Mouse (Mus musculus) heart, adult 2 months (tissue): ENCODE results near the gene Acpp. TPM values are rescaled to one million over a fixed set of nuclear protein-coding genes. Genes with fewer than 3 reads are reported as not detected.

Source experiments
- DNase-seq, 2 experiments: peaks; one replicate each; pipeline ENCODE4 v3.0.0; 2021
- H3K27ac ChIP-seq: fragments of 200-600 bp; 2 replicates; pipeline ENCODE4 v1.8.1; 2022
- H3K27me3 ChIP-seq: fragments of 200-500 bp; 2 replicates; pipeline ENCODE4 v1.6.1; 2012; ENCODE audit warnings: mild to moderate bottlenecking, low read length, inconsistent platforms, mixed read lengths; ENCODE audit not compliant: control insufficient read depth, insufficient read depth
- H3K36me3 ChIP-seq: fragments of 200-500 bp; 2 replicates; pipeline ENCODE4 v1.6.1; 2012; ENCODE audit warnings: low read length, inconsistent platforms; ENCODE audit not compliant: control insufficient read depth, insufficient read depth
- H3K4me1 ChIP-seq: fragments of 200-500 bp; 2 replicates; pipeline ENCODE4 v1.6.1; 2011; ENCODE audit warnings: low read length; ENCODE audit not compliant: control insufficient read depth, insufficient read depth
- H3K4me3 ChIP-seq: fragments of 200-600 bp; 2 replicates; pipeline ENCODE4 v1.8.1; 2022
- H3K79me2 ChIP-seq: fragments of 200-500 bp; replicated peaks from 2 replicates; pipeline ENCODE4 v1.6.1; 2012; ENCODE audit warnings: mild to moderate bottlenecking, inconsistent platforms, low read length, moderate library complexity, mixed read lengths; ENCODE audit not compliant: control insufficient read depth, insufficient read depth
- H3K9ac ChIP-seq: fragments of 200-500 bp; 2 replicates; pipeline ENCODE4 v1.6.1; 2012; ENCODE audit warnings: low read depth, mild to moderate bottlenecking, control low read depth, inconsistent platforms, low read length, mixed read lengths
- CTCF ChIP-seq: fragments of 200-600 bp; IDR thresholded peaks from 2 replicates; pipeline ENCODE4 v1.8.1; 2022; ENCODE audit warnings: antibody characterized with exemption, mild to moderate bottlenecking, moderate library complexity
- EP300 ChIP-seq: fragments of 200-500 bp; IDR thresholded peaks from 2 replicates; pipeline ENCODE4 v1.6.1; 2011; ENCODE audit warnings: low read depth, low read length, control low read depth; ENCODE audit not compliant: insufficient read depth
- WGBS: fragments of 180-500 bp; shearing (Covaris S2); methylation state at CpG from one replicate; pipeline ENCODE4 v1.1.7; 2018; 5-methylcytosine and 5-hydroxymethylcytosine counted together
- intact Hi-C: fragments of 180-260 bp; cut with DNase I; formaldehyde crosslinking; loops from one replicate; pipeline ENCODE4 v1.15.1; 2025
- polyA plus RNA-seq: library from polyadenylated mRNA; depleted of rRNA; stranded (reverse); fragments of >200 nt; gene quantifications from 2 replicates; pipeline ENCODE4 v1.2.3, GENCODE M21; 2012; rRNA removed
- total RNA-seq, 2 experiments: library from RNA; stranded (reverse); gene quantifications; 2 replicates each; pipeline ENCODE4 v1.2.3; 2021

Gene Acpp
- total and polyA plus RNA-seq, 3 experiments = 0.23 to 0.41 (median 0.35) TPM

- no peak overlapping the region for H3K4me3 ChIP-seq
- H3K27ac ChIP-seq = no peak overlapping the region
- DNase-seq = no peak
- H3K4me1 ChIP-seq = no peaks in the 10 kb centered on the region
- H3K27me3 ChIP-seq = no peaks in the 10 kb centered on the region
- no peaks in the 10 kb centered on the region; the same call in 1 of the 2 replicates for H3K79me2 ChIP-seq
- intact Hi-C loops = no loop called here
- H3K36me3 ChIP-seq = no peaks in the 10 kb centered on the region; the same call in none of the 2 replicates
- 58% methylated on average over 8 of the region's 8 CpGs for WGBS
- H3K9ac ChIP-seq = no peak overlapping the region
- no peak for TF ChIP-seq CTCF
- no peak for TF ChIP-seq EP300
These were observed 98.5 kb downstream of the Acpp start for GRCm38 (mm10) chr9:104239076-104239475.

Other genes starting within 250 kb of the Acpp start
- gene Ackr4, start 210.8 kb downstream of the Acpp start, total RNA-seq = 1 to 10 TPM; 1.6 to 2.4 TPM
- 6.8 and 10.9 TPM in 2 replicates for gene Ackr4, start 210.8 kb downstream of the Acpp start, polyA plus RNA-seq
- gene Dnajc13, start 74.8 kb downstream of the Acpp start, total RNA-seq = 10 to 100 TPM; 29.2 to 31.6 TPM
- gene Dnajc13, start 74.8 kb downstream of the Acpp start, polyA plus RNA-seq = 31.0 and 32.3 TPM in 2 replicates
- gene Cpne4, start 209.5 kb upstream of the Acpp start, total RNA-seq = under 1 TPM in 1 of 2 experiments, not detected in 1; 0.08 TPM
- gene Cpne4, start 209.5 kb upstream of the Acpp start, polyA plus RNA-seq = 0.03 and 0.08 TPM in 2 replicates